Mouse (Mus musculus) heart, adult 9 months (tissue): ENCODE measurements around the gene Fam168a.
A peak's percentile ranks its signal among the peaks of the same experiment; 100 is the strongest.
"Not testable (repeated sequence)": the region's sequence is repeated elsewhere in the genome, so short reads cannot be mapped to it uniquely, and the experiment has no call there.

Experiments
- DNase-seq, 2 experiments: peaks; one replicate each; pipeline ENCODE4 v3.0.0; 2022; ENCODE audit warnings: low spot score in 2 of 2

The Fam168a gene

DNA sequence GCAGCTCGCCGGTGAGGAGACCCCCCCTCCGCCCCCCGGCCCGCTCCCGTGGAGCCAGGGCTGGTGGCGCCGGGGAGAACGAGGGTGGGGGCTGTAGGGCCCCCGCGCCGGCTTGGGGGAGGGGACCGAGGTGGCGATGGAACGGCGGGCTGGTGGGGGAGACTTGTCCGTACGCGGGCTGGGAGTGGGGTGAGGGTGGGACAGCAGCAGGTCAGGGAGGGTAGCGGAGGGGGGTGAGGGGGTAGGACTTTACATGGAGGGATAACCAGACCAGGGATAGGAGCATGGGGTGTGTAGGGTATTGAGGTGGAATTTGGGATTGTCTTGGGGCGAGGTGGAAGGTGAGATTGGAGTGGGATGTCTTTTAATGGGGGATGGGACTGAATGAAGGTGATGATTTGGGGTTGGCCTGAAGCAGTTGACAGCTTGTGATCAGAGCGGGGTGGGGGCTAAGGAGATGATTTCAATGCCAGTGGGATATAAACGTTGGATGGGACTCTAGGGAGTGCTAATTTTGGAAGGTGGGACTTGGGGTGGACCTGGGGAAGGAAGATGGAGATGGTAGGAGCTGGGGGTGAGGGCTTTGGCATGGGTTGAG is 547 bp downstream of the Fam168a start:
- DNase-seq = peak in 1 of 2 experiments; percentile 41

DNA sequence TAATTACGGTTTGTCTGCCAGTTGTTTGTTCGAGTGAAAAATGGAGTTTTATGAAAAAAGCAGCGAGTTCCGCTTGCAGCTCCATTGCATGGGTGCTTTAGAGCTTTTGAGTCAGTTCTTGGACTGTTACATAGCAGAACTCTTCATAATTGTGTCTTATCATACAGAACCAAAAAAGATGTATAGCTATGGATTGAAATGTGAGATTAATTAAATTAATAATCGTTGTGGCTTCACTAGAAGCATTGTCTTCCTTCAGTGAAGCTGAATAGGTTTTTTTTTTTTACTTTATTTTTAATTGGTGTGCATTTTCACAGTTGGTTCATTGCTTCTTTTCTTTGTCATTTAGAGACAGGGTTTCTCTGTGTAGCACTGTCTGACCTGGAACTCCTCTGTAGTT is 12.3 kb downstream of the Fam168a start:
- no peak for DNase-seq

DNA sequence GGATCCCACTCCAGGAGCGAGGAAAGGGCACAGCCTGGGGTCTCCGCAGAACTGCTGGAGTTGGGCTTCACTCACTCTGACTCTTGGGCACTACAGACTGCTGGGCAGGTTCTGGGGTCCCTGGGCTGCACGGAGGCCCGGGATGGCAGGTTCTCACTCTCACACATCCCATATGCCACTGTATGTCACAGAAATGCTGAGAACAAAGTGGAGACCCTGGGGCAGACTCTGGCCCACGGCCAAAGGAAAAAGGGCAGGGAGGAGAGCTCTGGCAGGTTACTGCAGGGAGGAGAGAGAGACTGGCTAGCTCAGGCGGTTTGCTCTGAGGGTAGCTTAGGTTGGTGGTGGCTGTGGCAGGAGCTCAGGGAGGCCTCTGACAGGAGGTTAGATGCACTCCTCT is 15.8 kb downstream of the Fam168a start:
- DNase-seq = no peak

DNA sequence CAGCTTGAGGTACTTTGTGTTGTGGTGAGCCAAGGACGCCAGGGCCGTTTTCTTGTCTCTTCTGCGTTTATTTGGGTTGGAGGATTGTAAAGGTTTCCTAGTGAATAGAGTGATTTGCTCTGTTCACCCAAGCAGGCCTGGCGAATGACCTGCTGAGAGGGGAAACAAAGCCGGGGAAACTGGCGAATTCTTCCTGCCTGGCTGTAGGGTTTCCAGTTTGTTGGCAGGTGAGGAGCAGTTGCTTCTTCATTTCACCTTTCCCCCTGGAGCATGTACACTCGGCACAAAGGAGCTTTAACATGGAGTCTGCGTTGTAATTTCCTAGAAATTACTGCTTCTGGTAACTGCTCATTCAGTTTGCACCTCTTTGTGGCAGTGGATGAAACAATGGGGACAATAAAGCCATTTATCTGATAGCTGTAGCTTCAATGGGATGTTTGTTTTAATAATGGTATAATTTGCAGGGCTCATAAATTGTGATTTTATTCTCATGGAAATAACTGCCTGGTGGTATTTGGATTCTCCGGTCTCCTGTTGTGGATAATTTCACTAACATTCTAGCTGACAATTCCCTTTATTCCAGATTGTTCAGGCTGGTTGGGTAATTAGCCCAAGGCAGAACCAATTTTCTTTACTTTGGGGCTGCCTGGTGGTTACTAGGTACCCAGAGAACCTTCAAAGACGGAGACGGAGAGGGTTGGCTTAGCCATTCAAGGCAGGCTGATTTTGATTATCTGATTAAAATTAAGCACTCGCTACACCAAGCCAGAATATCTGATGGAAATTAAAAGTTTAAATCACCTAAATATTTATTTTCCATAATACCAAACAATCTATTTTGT is 17.2 kb downstream of the Fam168a start:
- no peak for DNase-seq

DNA sequence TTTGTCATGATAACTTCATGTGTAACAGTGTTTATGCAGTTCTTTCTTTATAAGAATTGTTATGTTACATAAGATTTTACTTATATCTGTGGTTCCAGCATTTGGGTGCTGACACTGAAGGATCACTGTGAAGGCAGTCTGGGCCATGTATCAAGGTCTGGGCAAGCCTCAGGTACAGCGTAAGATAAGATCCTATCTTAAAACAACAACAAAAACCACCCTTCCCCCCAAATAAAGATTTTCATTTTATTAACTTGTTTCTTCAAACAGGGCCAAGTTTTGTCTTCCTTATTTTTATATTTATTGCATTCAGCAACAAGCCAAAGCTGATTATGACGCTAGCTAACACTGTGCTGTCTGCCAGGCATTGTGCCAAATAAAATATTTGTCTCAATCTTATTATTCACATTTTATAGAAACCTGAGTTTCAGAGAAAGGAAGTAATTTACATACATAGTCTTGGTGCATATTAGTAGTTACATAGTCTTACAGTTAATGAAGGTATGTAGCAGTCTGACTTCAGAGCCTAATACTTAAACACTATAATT is 21.2 kb downstream of the Fam168a start:
- DNase-seq = no peak

DNA sequence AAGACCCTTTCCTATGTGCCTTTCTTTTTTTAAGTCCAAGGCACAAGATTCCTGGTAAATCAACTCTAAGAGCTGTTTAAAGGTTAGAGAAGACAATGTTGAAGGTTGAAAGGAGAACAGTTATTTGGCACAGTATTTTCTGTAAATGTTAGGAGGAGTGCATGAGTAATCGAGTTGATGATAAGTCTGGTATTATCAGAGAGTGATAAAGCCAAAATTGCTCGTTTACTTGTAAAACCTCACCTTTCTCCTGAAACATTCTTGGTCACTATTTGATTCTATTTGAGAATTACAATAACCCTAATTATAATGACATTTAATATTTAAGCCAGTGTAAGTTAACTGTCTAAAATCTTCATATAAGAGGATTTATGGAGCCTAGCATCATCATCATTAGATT is 23.3 kb downstream of the Fam168a start:
- DNase-seq = no peak

DNA sequence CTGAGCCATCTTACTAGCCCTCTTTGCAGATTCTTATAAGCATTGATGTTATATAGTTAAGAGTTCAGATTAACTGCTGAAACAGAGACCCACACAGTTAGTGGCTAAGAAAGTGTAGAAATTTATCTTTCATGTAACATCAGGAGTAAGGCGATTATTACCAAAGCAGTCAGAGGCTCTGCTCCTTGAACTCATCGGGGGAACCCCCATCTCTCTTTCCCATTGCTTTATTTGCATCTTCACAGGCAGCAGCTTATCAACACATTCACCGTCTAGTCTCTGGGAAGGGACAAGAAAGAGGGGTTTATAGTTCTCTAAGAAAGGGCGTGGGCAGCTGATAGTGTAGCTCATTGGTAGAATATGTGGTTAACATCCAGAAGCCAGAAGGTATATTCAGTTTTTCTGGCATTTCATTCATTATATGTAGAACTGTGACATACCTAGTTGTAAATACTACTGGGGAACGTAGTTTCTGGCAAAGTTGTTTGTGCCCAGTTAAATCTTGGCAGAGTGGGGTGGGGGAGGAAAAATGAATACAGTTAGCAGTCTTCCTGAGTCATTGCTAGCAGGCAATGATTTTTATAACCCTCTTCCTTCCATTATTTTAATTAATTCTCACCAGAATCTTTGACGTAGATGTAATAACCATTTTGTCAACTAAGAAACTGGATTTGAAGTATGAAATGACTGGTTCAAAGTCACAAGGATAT is 26.1 kb downstream of the Fam168a start:
- DNase-seq = no peak

DNA sequence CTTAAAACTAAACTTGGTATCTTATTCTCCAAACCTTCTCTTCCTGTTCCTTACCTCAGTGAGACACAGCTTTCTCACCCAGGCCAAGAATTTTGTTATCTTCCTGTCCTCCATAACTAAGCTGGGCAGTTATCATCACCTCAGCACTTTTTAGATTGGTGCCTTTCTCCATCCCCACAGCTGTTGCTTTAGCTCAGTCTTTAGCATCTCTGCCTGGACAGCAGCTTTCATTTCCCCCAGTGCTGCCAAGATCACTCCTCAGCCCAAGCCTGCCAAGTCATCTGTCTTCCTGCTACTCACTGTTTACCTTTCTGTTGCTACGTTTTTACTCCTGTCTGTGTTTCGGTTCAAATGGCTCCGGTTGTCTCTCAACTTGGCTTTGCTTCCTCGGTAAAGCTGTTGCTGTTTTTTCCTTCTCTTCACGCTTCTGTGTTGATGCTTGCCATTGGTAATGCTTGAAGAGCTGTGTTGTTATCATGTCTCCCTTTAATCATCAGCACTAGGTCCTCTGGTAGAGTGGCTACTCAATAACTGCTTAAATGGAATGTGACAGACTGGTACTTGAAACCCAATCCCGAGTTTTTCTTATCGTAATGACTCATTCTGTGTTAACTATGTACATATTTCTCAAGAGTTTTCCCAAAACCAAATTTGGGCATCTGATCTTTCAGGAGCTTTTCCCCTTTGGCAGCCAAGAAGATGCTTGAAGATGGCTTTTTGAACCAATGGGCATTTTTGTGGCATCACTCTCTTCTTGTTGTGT is 26.8 kb downstream of the Fam168a start:
- DNase-seq = peak; percentile 32 to 39

DNA sequence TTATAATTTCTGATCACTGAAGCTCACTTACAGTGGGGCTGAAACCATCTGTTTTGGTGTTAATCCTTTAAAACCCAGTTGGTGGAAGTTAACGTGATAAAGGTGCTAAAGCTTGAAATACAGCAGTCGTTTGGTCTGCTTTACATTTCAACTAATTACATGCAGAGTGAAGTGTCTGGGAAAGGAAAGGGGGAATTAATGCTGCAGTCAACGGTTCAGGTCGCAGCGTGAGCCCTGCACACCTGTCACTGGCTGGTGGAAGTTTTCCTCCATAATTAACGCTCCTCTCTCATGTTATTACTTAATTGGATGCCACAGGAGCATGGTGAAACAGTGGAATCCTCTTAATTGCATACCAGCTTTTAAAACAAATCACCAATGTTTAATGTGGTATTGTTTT is 27.8 kb downstream of the Fam168a start:
- no peak for DNase-seq

DNA sequence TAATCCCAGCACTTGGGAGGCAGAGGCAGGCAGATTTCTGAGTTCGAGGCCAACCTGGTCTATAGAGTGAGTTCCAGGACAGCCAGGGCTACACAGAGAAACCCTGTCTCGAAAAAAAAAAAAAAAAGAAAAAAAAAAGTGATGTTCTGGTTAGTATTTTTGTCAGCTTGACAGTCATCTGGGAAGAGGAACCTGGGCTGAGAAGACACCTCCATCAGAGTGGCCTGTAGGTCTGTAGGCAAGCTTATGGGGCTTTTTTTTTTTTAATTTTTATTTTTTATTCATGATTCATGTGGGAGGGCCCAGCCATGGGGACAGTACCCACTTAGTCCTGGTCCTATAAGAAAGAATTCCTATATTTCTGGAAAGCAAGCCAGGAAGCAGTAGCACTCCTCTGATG is 28.5 kb downstream of the Fam168a start:
- not testable (repeated sequence) for DNase-seq

DNA sequence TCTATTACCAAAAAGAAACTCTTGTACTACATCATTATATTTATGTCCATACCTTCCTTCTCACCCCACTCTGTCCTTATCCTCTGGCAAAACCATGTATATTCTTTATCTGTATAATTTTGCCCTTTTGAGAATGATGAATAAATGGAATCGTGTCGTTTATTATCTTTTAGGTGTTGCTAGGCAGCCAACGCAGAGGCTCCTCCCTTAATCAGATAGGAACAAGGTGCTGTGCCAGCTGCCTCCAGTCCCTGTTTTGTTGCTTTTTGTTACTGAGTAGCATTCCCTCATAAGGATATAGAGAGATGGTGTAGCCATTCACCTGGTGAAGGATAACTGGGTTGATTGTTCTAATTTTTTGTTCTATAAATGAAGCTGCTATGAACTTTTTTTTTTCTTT is 29.7 kb downstream of the Fam168a start:
- no peak for DNase-seq

DNA sequence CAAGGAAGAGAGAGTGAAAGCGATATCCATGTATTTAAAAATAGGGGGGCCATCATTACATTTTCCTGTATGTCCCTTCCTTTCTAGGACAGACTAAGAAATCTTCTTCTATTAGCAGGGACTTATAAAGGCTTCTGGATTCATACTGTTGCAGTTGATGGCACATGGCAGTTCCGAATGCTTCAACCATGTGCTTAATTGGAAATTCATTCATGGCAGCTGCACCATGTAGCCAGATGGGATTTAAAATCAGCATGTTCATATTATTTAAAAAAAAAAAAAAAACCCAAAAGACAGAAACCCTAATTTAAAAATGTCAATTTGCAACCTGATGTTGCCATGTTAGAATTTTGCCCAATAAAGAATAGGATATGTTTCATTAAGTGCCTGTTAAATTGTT is 37.9 kb downstream of the Fam168a start:
- DNase-seq = no peak

DNA sequence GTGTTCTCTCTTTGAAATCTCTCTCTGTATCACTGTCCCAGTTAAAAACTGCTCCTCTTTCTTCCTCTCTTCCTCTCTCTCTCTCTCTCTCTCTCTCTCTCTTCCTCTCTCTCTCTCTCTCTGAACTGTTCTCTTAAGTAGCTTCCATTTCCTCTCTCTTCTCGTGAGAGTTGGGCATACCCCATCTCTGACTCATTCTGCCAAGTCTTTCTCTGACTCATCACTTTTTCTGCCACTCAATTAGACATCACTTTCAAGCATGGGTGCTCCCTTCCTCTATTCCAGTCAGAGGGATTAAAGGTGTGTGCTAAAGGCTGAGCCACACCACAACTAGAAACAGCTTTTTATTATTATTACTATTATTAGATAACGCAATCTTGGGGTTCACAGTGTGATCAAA is 43.7 kb downstream of the Fam168a start:
- no peak for DNase-seq

DNA sequence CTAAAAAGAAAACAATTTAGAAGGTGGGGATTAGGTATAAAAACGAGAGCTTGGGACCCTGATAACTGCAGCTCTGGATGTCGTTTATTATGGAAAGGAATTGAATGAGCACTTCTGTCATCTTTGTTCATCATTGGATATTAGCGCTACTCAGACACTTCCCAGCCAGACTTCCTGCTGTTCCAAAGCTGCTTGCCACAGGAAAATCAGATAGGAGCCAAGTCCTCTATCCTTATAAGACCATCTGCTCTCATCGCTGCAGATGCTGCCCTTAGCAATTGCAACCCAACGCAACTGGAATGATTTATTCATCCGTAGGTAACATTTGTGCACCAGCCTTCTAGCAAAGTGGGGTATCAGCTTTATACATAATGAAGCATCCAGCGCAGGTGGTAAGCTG is 52.3 kb downstream of the Fam168a start:
- DNase-seq = no peak

DNA sequence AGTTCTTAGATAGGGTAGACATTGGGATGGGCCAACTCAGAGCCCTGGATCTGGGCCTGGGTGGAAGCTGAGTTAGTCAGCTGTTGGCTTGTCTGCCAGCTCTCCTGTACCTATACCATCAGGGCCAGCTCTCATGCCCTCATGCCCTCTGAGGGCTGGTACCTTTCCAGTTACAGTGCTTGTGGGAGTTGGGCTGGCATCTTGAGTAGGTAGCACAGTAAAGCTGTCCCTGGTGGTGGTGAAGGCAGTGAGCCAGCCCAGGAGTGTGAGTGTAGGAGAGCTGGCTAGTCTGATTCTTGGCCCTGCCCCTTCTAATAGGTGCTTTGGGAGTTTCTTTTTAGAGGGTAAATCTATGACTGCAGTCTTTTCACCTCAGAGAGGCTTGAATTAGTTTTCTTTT is 56.3 kb downstream of the Fam168a start:
- no peak for DNase-seq

DNA sequence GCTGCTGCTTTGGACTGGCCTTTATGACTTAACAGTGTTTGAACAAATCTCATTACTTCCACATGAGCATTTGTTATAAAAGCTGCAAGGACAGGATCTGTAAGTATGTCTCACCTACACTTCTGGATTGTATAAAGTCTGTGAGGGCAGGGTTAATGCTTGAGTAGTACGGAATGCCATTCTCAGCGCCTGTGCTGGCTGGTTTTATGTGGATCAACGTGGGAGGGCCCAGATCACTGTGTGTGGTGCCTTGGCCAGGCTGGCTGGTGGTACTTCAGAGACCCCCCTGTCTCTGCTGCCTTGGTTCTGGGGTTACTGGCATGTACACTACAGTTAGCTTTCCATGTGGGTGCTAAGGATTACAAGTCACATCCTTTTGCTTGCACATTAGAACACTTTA is 61.1 kb downstream of the Fam168a start:
- DNase-seq = no peak

DNA sequence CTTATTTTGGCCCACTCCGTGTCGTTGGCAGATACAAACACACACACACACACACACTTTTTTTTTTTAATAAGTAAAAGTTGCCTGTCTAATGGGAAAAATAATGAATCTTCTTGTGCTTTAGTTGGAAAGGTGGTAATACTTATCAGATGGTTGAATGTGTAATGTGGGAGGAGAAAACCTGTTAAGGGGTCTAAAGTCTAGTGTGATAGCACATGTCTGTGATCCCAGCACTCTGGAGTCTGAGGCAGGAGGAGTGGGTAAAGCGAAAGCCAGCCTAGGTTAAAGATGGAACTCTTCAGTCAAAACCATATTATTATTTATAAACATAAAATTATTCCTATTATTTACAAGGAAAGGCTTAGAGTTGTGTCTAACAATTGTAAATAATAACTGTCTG is 61.6 kb downstream of the Fam168a start:
- no peak for DNase-seq

DNA sequence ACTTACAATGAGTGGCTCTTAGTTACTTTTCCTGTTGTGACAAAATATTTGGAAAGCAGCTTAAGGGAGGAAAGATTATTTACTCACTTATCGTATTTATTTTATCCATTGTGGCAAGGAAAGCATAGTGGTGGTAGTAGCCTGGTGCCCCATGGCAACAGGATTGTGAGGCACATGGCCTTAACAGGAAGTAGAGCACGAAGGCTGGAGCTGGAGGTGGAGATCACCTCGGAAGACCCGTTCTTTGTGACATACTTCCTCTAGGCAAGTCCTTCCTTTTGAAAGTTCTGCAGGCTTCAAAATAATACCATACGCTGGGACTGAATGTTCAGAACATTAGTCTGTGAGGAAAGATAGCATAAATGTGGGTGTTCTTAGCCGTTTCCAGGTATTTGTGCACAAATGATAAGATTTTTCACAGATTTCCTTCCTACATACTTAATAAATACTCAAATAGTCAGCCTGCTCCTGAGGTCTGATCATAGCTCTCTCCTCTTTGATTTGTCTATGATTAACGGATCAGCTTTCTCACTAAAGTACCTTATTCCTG is 63.2 kb downstream of the Fam168a start:
- peak in 1 of 2 experiments; percentile 17 for DNase-seq

DNA sequence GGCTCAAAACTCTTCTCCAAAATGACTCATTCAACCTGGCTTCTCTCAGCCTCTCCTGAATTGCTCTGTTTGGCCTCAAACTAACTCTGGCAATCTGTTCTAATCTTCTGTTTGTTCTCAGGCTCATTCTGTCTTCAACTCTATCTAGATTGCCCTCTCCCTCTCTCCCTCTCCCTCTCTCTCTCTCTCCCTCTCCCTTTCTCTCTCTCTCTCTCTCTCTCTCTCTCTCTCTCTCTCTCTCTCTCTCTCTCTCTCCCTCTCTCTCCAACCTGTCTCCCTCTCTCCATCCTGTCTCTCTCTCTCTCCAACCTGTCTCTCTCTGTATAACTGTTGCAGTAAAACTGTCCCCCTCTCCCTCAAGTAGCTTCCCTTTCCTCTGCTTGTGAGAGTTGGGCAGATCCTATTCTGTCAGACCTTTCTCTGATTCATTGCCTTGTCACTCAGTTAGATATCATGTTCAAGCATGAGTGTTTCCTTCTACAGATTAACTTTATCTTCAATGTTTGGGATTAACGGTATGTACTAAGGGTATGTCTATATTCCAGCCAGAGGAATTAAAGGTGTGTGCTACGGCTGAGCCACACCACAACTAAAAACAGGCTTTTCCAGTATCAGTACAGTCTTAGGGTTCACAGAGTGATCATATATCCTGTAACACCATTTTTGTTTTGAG is 64.4 kb downstream of the Fam168a start:
- no peak for DNase-seq

DNA sequence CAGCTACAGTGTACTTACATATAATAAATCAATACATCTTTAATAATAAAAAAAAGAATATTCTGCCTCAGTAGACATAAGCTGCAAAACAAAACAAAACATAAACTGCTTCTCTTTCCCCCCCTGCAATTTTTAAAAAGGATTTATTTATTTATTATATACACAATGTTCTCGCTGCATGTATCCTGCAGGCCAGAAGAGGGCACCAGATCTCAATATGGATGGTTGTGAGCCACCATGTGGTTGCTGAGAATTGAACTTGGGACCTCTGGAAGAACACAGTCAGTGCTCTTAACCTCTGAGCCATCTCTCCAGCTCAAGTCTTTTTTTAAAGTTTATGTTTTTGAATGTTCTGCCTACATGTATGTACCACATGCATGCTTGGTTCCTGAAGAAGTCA is 67.8 kb downstream of the Fam168a start:
- no peak for DNase-seq

DNA sequence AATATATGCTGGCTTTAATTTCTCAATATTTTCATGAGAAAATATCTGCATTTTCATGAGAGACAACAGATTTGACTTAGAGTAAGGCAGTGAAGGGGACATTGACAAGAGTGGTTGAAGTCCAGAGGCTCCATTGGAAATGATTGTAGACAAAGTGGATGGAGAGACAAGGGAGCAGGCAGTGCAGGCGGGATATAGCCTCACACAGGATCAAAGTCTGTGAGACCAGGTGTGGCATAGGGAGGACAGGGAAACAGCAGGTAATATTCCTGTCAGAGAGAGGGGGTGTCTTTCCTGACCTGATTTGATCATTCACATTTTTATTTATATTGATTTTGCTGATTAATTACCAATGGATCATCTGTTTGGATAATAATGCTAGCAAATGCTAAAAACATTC is 69.4 kb downstream of the Fam168a start:
- no peak for DNase-seq
